Mouse (Mus musculus): Measurements from ENCODE around the gene Rnf217.

DNA sequence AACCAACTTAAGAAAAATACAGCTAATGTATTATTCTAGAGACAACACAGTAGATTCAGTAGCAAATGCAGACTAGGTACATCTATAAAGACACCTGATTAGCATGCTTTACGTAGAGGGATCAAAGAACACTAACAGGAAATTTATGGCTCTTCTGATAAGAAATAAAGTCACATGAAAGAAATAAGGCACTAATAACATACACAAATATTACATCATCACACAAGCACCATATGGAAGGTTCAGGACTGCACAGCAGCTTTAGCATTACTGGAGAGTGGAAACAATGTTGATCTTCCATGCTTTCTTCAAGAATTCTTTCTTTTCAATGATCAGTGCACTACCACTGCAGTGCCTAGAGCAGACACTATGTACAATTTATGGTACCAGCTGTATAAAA lies 114.7 kb downstream of the Rnf217 start:
- TF ChIP-seq CTCF (IDR thresholded peaks at IDR 0.05; ENCODE audit: extremely low read depth, insufficient read depth, low read length) (no peak), POLR2A (IDR thresholded peaks at IDR 0.05; ENCODE audit: extremely low read depth, insufficient read depth, low read length) (no peak)
